Mouse (Mus musculus) kidney, embryonic 15.5 days (tissue): Measurements from ENCODE around the gene Gpr142. TPM values are rescaled to one million over a fixed set of nuclear protein-coding genes. Genes with fewer than 3 reads are reported as not detected.

ENCODE experiments used
- ATAC-seq: fragments of 200-750 bp; cut with Nextera tagmentation; replicated peaks from 2 replicates; pipeline ENCODE4 v1.8.0; 2017; ENCODE audit warnings: moderate TSS enrichment; ENCODE audit not compliant: low FRiP score
- H3K27ac ChIP-seq: fragments of 300-500 bp; sonication (generic); 2 replicates; pipeline ENCODE4 v1.5.1; 2015; ENCODE audit warnings: mild to moderate bottlenecking, inconsistent platforms
- H3K27me3 ChIP-seq: fragments of 300-500 bp; sonication (generic); 2 replicates; pipeline ENCODE4 v1.6.1; 2015; ENCODE audit warnings: inconsistent platforms
- H3K36me3 ChIP-seq: fragments of 300-500 bp; sonication (generic); 2 replicates; pipeline ENCODE4 v1.6.1; 2015; ENCODE audit warnings: inconsistent platforms
- H3K4me1 ChIP-seq: fragments of 300-500 bp; sonication (generic); 2 replicates; pipeline ENCODE4 v1.6.1; 2015; ENCODE audit warnings: inconsistent platforms
- H3K4me2 ChIP-seq: fragments of 300-500 bp; sonication (generic); 2 replicates; pipeline ENCODE4 v1.6.1; 2015; ENCODE audit warnings: moderate library complexity, mild to moderate bottlenecking, inconsistent platforms
- H3K4me3 ChIP-seq: fragments of 300-500 bp; sonication (generic); replicated peaks from 2 replicates; pipeline ENCODE4 v1.5.1; 2015; ENCODE audit warnings: mild to moderate bottlenecking, inconsistent platforms
- H3K9ac ChIP-seq: fragments of 300-500 bp; sonication (generic); 2 replicates; pipeline ENCODE4 v1.6.1; 2015; ENCODE audit warnings: mild to moderate bottlenecking, inconsistent platforms
- H3K9me3 ChIP-seq: fragments of 300-500 bp; sonication (generic); replicated peaks from 2 replicates; pipeline ENCODE4 v1.6.1; 2016; ENCODE audit warnings: inconsistent platforms
- WGBS: fragments of 180-500 bp; shearing (Covaris S2); methylation state at CpG from one replicate; pipeline ENCODE4 v1.1.7; 2015; ENCODE audit warnings: mixed read lengths; 5-methylcytosine and 5-hydroxymethylcytosine counted together
- polyA plus RNA-seq: library from polyadenylated mRNA; unstranded; fragments of >200 nt; fragmentation: Nextera tagmentation; extraction: Ambion mirVana; gene quantifications from 2 replicates; pipeline ENCODE4 v1.2.1, GENCODE M21; 2015

The Gpr142 gene
- 0.14 TPM in 1 of 2 replicates, not detected in the other for polyA plus RNA-seq

GRCm38 (mm10) chr11:114798624-114799023 lies at the start of gene Gpr142:
Gene Gpr142, plus strand, starts transcription at chr11:114798924.
- peaks cover 38% of the 10 kb centered on the region for H3K4me1 ChIP-seq
- WGBS = 95% methylated on average over 3 of the region's 3 CpGs
- H3K27me3 ChIP-seq = peaks cover 7% of the 10 kb centered on the region
- H3K27ac ChIP-seq = no peak within 1 kb of the TSS
- no peak for ATAC-seq
- no peaks in the 10 kb centered on the region for H3K36me3 ChIP-seq
- no peak within 1 kb of the TSS for H3K4me3 ChIP-seq
- no peak within 1 kb of the TSS for H3K4me2 ChIP-seq
- no peak within 1 kb of the TSS for H3K9ac ChIP-seq
- 0 out of 2 replicates have a peak, but pooled peaks cover 3% of the 10 kb centered on the region for H3K9me3 ChIP-seq

- peak within 1 kb of the TSS; percentile 45; the same call in 1 of the 2 replicates for H3K9ac ChIP-seq
- 3% methylated on average over 49 of the region's 51 CpGs for WGBS
- H3K4me1 ChIP-seq = peaks cover 13% of the 10 kb centered on the region
- H3K4me2 ChIP-seq = peak within 1 kb of the TSS; percentile 93
- ATAC-seq = peak; percentile 78
- peaks cover 41% of the 10 kb centered on the region for H3K27me3 ChIP-seq
- H3K27ac ChIP-seq = no peak within 1 kb of the TSS
- H3K9me3 ChIP-seq = no peaks in the 10 kb centered on the region
- H3K36me3 ChIP-seq = no peaks in the 10 kb centered on the region
- H3K4me3 ChIP-seq = peak within 1 kb of the TSS; percentile 48
Measured at GRCm38 (mm10) chr11:114764820-114765818, 33.6 kb upstream of the Gpr142 start, which contains the start of gene Kif19a. Gene Kif19a, plus strand, starts transcription at chr11:114765388.

DNA sequence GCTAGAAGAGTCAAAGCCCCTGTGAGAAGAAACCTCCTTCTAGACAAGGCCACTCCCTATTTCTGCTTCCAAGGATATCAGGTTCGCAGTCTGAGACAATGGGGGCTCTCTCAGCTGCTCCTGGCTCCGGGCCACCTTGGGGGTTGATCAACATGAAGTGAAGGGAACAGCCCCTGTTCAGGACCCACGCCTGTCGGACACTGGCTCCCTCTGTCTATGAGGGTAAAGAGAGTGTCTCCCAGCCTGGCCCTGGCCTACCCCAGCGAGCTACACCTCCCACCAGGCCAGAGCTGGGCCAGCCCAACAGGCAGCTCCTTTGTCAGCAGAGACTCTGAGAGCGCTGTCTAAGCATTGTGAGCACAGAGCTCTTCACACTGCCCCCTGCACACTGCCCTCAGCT lies 28.8 kb upstream of the Gpr142 start:
- Histone ChIP-seq H3K9ac (no peak overlapping the region), H3K36me3 (no peaks in the 10 kb centered on the region), H3K9me3 (no peaks in the 10 kb centered on the region), H3K27ac (no peak overlapping the region), H3K4me2 (no peak overlapping the region), H3K27me3 (peaks cover 23% of the 10 kb centered on the region), H3K4me1 (peaks cover 11% of the 10 kb centered on the region), H3K4me3 (no peak overlapping the region)
- ATAC-seq = no peak
- 54% methylated on average over 6 of the region's 6 CpGs for WGBS

DNA sequence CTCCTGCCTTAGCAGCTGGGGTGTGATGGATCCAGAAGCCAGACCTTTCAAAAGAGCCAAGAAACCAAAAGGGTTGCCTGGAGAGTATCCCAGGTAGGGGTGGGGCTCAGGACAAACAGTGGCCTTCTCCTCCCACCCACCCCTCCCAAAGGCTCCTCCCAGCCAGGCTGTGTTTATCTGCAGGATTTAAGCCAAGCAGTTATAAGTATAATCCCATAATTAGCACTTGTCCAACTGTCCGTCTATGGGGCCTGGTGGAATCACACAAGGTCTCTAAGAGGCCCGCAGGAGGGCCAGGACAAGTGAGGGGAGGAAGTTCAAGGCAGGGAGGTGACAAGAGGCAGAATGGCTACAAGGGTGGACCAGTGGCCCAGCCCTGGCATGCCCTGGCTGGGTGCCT lies 26.8 kb upstream of the Gpr142 start:
- Histone ChIP-seq H3K9ac (no peak overlapping the region), H3K4me1 (0 out of 2 replicates have a peak, but pooled peaks cover 3% of the 10 kb centered on the region), H3K4me3 (no peak overlapping the region), H3K27ac (no peak overlapping the region), H3K9me3 (no peaks in the 10 kb centered on the region), H3K27me3 (peaks cover 7% of the 10 kb centered on the region), H3K4me2 (no peak overlapping the region), H3K36me3 (no peaks in the 10 kb centered on the region)
- no peak for ATAC-seq
- 73% methylated on average over 2 of the region's 2 CpGs for WGBS

GRCm38 (mm10) chr11:114780076-114780475 lies 18.6 kb upstream of the Gpr142 start:
- Histone ChIP-seq H3K4me3 (no peak overlapping the region), H3K27ac (no peak overlapping the region), H3K9me3 (no peaks in the 10 kb centered on the region), H3K27me3 (peaks cover 34% of the 10 kb centered on the region), H3K36me3 (no peaks in the 10 kb centered on the region), H3K4me1 (peaks cover 11% of the 10 kb centered on the region), H3K9ac (no peak overlapping the region), H3K4me2 (no peak overlapping the region)
- WGBS = 45% methylated on average over 9 of the region's 9 CpGs
- ATAC-seq = no peak

DNA sequence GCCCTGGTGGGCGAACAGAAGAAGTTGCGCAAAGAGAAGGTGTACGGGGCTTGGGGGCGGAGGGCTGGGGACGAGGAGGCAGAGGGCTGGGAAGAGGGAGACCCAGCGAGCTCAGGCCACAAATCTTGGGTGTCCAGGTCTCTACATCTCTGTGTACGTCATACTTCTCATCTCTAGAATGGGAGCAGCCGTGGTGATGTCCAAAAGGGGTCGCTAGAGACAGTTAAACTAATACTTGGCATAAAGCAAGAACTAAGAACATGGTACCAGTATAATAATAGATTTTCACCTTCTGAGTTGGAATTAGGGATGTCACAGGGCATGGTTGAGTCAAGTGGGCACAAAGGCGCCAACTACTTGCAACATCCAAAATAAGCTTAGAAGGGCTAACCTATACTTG lies 12.8 kb upstream of the Gpr142 start:
- H3K9ac ChIP-seq = 0 out of 2 replicates have a peak overlapping the region, but pooled peaks have one; percentile 21
- no peak overlapping the region for H3K27ac ChIP-seq
- H3K4me3 ChIP-seq = peak overlapping the region; percentile 35
- 49% methylated on average over 10 of the region's 10 CpGs for WGBS
- no peak for ATAC-seq
- H3K36me3 ChIP-seq = no peaks in the 10 kb centered on the region
- H3K4me2 ChIP-seq = peak overlapping the region; percentile 62
- H3K27me3 ChIP-seq = peaks cover 82% of the 10 kb centered on the region
- no peaks in the 10 kb centered on the region for H3K9me3 ChIP-seq
- peaks cover 28% of the 10 kb centered on the region for H3K4me1 ChIP-seq

- peak overlapping the region; percentile 62 for H3K4me2 ChIP-seq
- H3K36me3 ChIP-seq = no peaks in the 10 kb centered on the region
- peak overlapping the region; percentile 21; the same call in 1 of the 2 replicates for H3K9ac ChIP-seq
- H3K4me1 ChIP-seq = peaks cover 31% of the 10 kb centered on the region
- no peaks in the 10 kb centered on the region for H3K9me3 ChIP-seq
- H3K4me3 ChIP-seq = peak overlapping the region; percentile 35
- WGBS = 2% methylated on average over 43 of the region's 43 CpGs
- no peak for ATAC-seq
- no peak overlapping the region for H3K27ac ChIP-seq
- peaks cover 84% of the 10 kb centered on the region for H3K27me3 ChIP-seq
Measured at GRCm38 (mm10) chr11:114786326-114786725, 12.4 kb upstream of the Gpr142 start.

GRCm38 (mm10) chr11:114787611-114788010 lies 11.1 kb upstream of the Gpr142 start:
- Histone ChIP-seq H3K27ac (no peak overlapping the region), H3K9ac (no peak overlapping the region), H3K4me2 (no peak overlapping the region), H3K36me3 (no peaks in the 10 kb centered on the region), H3K27me3 (peaks cover 97% of the 10 kb centered on the region), H3K9me3 (no peaks in the 10 kb centered on the region), H3K4me3 (no peak overlapping the region), H3K4me1 (peaks cover 42% of the 10 kb centered on the region)
- ATAC-seq = no peak
- WGBS = 93% methylated on average over 3 of the region's 3 CpGs

- H3K4me3 ChIP-seq = 0 out of 2 replicates have a peak overlapping the region, but pooled peaks have one; percentile 13
Measured at GRCm38 (mm10) chr11:114789061-114789714, 9.5 kb upstream of the Gpr142 start.

GRCm38 (mm10) chr11:114789716-114790115 lies 9.0 kb upstream of the Gpr142 start:
- Histone ChIP-seq H3K27me3 (peaks cover 96% of the 10 kb centered on the region), H3K9ac (no peak overlapping the region), H3K4me2 (peak overlapping the region; percentile 52; the same call in 1 of the 2 replicates), H3K9me3 (no peaks in the 10 kb centered on the region), H3K36me3 (no peaks in the 10 kb centered on the region), H3K4me3 (no peak overlapping the region), H3K27ac (no peak overlapping the region), H3K4me1 (peaks cover 57% of the 10 kb centered on the region)
- 17% methylated on average over 9 of the region's 9 CpGs for WGBS
- ATAC-seq = no peak

More at GRCm38 (mm10) chr11:114789061-114789714, 9.5 kb upstream of the Gpr142 start:
- Histone ChIP-seq H3K36me3 (no peaks in the 10 kb centered on the region), H3K9ac (no peak overlapping the region), H3K9me3 (no peaks in the 10 kb centered on the region), H3K27me3 (peaks cover 100% of the 10 kb centered on the region), H3K27ac (no peak overlapping the region), H3K4me2 (peak overlapping the region; percentile 52), H3K4me1 (peaks cover 52% of the 10 kb centered on the region)
- ATAC-seq = peak; percentile 38; the same call in 1 of the 2 replicates
- 6% methylated on average over 30 of the region's 30 CpGs for WGBS

DNA sequence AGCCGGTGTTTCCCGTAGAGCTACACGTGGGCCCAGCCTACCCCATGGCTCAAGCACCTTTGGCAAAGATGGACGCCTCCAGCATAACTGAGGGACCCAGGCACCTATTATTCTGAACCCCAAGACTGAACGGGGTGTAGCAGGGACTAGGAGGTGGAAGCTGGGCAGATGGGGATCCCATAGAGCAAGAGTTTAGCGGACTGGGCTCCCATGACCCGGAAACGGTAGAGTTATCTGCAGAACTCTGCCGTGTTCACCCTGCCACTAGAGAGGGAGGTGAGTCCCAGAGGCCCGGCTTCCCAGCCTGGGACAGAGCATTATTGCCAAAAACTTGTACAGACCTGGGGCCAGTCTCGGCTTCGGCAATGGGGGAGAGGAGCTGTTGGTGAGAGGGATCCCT lies 8.6 kb upstream of the Gpr142 start:
- WGBS = 70% methylated on average over 12 of the region's 12 CpGs
- no peak for ATAC-seq
- no peak overlapping the region for H3K4me2 ChIP-seq

More for the DNA sequence above, 8.6 kb upstream of the Gpr142 start:
- Histone ChIP-seq H3K9me3 (no peaks in the 10 kb centered on the region), H3K4me1 (peaks cover 62% of the 10 kb centered on the region), H3K4me3 (no peak overlapping the region), H3K27me3 (peaks cover 92% of the 10 kb centered on the region), H3K36me3 (no peaks in the 10 kb centered on the region), H3K27ac (no peak overlapping the region), H3K9ac (no peak overlapping the region)
